Mouse (Mus musculus): ENCODE data around the gene Get4.
A peak's percentile ranks its signal among the peaks of the same experiment; 100 is the strongest.

The Get4 gene

GRCm38 (mm10) chr5:139252081-139252909 lies at the start of gene Get4:
Gene Get4 (plus strand): TSS chr5:139252324.
- DNase-seq = peak; percentile 100

GRCm38 (mm10) chr5:139203312-139203711 lies 48.8 kb upstream of the Get4 start:
- no peak for DNase-seq

- DNase-seq = no peak
Observed at GRCm38 (mm10) chr5:139206081-139206480, 46.0 kb upstream of the Get4 start.

GRCm38 (mm10) chr5:139206525-139206924 lies 45.6 kb upstream of the Get4 start:
- DNase-seq = no peak

- DNase-seq = no peak
Observed at GRCm38 (mm10) chr5:139208183-139208582, 43.9 kb upstream of the Get4 start.

- DNase-seq = peak; percentile 35 to 50
Observed at GRCm38 (mm10) chr5:139208871-139209684, 43.0 kb upstream of the Get4 start.

GRCm38 (mm10) chr5:139209685-139210026 lies 42.5 kb upstream of the Get4 start:
- DNase-seq = no peak

GRCm38 (mm10) chr5:139211737-139212385 lies 40.3 kb upstream of the Get4 start:
- peak in 1 of 2 experiments; percentile 23 for DNase-seq

- no peak for DNase-seq
Observed at GRCm38 (mm10) chr5:139214298-139214697, 37.8 kb upstream of the Get4 start.

- DNase-seq = no peak
Observed at GRCm38 (mm10) chr5:139215184-139215583, 36.9 kb upstream of the Get4 start.

- DNase-seq = no peak
Observed at GRCm38 (mm10) chr5:139216121-139216520, 36.0 kb upstream of the Get4 start.

- DNase-seq = no peak
Observed at GRCm38 (mm10) chr5:139216774-139217173, 35.4 kb upstream of the Get4 start.

- DNase-seq = peak; percentile 44 to 59
Observed at GRCm38 (mm10) chr5:139220006-139220515, 32.1 kb upstream of the Get4 start.

- DNase-seq = peak; percentile 43 to 62
Observed at GRCm38 (mm10) chr5:139220610-139221009, 31.5 kb upstream of the Get4 start.

GRCm38 (mm10) chr5:139223331-139223730 lies 28.8 kb upstream of the Get4 start:
- no peak for DNase-seq

- peak in 1 of 2 experiments; percentile 55 for DNase-seq
Observed at GRCm38 (mm10) chr5:139227236-139227635, 24.9 kb upstream of the Get4 start.

GRCm38 (mm10) chr5:139227645-139228044 lies 24.5 kb upstream of the Get4 start:
- no peak for DNase-seq

GRCm38 (mm10) chr5:139228318-139228717 lies 23.8 kb upstream of the Get4 start:
- no peak for DNase-seq

GRCm38 (mm10) chr5:139229716-139230115 lies 22.4 kb upstream of the Get4 start:
- no peak for DNase-seq

- DNase-seq = no peak
Observed at GRCm38 (mm10) chr5:139232083-139232482, 20.0 kb upstream of the Get4 start.

GRCm38 (mm10) chr5:139234423-139234822 lies 17.7 kb upstream of the Get4 start:
- DNase-seq = no peak

- DNase-seq = no peak
Observed at GRCm38 (mm10) chr5:139237436-139237835, 14.7 kb upstream of the Get4 start.
